Mouse (Mus musculus) embryonic fibroblast, embryonic 13.5 days (primary cell): ENCODE results near the gene Dmrt1. TPM values are rescaled to one million over a fixed set of nuclear protein-coding genes. Genes with fewer than 3 reads are reported as not detected.

Experiments used
- H3K27ac ChIP-seq: 2 replicates; pipeline ENCODE4 v1.5.1; 2012; ENCODE audit warnings: low read length, control low read depth, inconsistent platforms; ENCODE audit not compliant: insufficient read depth
- H3K4me1 ChIP-seq: 2 replicates; pipeline ENCODE4 v1.6.1; 2011; ENCODE audit warnings: low read length; ENCODE audit not compliant: control insufficient read depth, insufficient read depth
- H3K4me3 ChIP-seq: 2 replicates; pipeline ENCODE4 v1.5.1; 2011; ENCODE audit warnings: mild to moderate bottlenecking, control low read depth, low read length; ENCODE audit not compliant: insufficient read depth
- CTCF ChIP-seq: IDR thresholded peaks from 2 replicates; pipeline ENCODE4 v1.5.1; 2011; ENCODE audit warnings: mild to moderate bottlenecking, control low read depth, low read length, moderate library complexity, borderline replicate concordance; ENCODE audit not compliant: insufficient read depth
- POLR2A ChIP-seq: IDR thresholded peaks from 2 replicates; pipeline ENCODE4 v1.6.1; 2011; ENCODE audit warnings: low read depth, mild to moderate bottlenecking, control low read depth, low read length, moderate library complexity
- polyA plus RNA-seq: library from polyadenylated mRNA; stranded (reverse); fragments of >200 nt; gene quantifications from 2 replicates; pipeline ENCODE4 v1.2.4, GENCODE M21; 2011; ENCODE audit warnings: low read depth; ENCODE audit not compliant: missing spikeins, insufficient read length

Dmrt1 gene
- polyA plus RNA-seq, 1 experiment = not detected

DNA sequence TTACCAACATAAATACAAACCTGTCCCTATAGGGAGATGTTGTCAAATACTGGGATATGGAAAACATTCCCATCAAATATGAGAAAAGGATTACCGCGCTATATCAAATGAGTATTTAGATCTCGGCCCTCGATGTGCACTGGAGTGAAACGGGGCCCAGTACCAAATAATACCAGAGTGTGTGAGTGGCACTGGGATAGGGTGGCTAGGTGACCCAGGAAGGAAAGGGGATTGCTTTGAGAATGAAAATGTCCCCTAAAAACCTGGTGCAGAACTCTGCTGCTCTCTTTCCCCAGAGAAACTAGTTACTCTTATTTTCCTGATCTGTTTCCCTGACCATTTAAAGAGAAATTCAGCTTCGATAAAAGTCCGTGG, 102.8 kb downstream of the Dmrt1 start:
- H3K4me3 ChIP-seq = no peak overlapping the region
- H3K4me1 ChIP-seq = no peaks in the 10 kb centered on the region; the same call in 1 of the 2 replicates
- no peak for TF ChIP-seq POLR2A
- TF ChIP-seq CTCF = no peak
- no peak overlapping the region for H3K27ac ChIP-seq

DNA sequence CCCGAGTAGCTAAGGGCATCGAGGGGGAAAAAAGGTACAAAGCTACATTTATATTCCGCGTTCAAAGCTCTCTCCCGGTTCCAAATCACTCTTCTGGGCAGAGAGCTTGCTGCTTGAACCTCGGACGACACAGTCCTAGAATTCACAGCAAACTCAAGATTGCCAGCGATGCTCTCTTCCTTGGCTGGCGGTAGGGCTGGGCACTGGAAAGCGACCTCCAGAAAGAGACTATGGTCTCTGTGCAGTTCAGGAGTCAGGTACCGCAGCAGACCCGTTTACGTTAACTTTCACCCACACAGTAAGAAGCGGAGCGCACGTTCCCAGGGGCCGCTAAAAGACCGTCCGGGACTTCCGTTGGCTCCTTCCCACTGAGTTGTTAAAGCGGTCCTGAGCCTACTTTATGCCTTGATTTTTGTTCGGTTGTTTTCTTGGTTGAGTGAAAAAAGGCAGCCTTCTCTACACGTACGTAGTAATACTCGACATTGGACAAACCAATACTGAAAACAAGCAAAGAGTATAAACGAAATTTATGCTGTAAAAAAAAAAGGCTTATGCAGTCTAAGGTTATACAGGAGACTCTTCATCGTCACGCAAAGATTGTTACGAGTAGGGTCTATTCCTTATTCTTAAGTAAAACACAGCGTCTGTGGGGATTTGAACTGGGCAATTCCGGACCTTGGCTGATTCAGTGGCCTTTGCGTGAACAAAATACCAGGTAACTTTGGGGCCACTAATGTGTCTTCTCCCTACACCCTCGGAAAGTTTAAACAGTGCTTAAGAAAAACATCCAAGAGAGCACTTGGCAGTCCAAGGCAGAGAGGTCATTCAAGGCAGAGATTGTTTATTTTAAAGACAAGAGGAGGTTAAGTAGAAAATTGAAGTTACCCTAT, 103.8 kb downstream of the Dmrt1 start:
- H3K4me3 ChIP-seq = no peak overlapping the region
- H3K4me1 ChIP-seq = no peaks in the 10 kb centered on the region; the same call in 1 of the 2 replicates
- TF ChIP-seq POLR2A (no peak), CTCF (no peak)
- H3K27ac ChIP-seq = no peak overlapping the region

- TF ChIP-seq POLR2A (no peak), CTCF (no peak)
- Histone ChIP-seq H3K4me1 (no peaks in the 10 kb centered on the region; the same call in 1 of the 2 replicates), H3K4me3 (no peak within 1 kb of the TSS), H3K27ac (no peak within 1 kb of the TSS)
These were observed 104.6 kb downstream of the Dmrt1 start, which contains the start of gene Dmrt3 for GRCm38 (mm10) chr19:25610015-25610410. Gene Dmrt3, plus strand, starts transcription at chr19:25610301.

DNA sequence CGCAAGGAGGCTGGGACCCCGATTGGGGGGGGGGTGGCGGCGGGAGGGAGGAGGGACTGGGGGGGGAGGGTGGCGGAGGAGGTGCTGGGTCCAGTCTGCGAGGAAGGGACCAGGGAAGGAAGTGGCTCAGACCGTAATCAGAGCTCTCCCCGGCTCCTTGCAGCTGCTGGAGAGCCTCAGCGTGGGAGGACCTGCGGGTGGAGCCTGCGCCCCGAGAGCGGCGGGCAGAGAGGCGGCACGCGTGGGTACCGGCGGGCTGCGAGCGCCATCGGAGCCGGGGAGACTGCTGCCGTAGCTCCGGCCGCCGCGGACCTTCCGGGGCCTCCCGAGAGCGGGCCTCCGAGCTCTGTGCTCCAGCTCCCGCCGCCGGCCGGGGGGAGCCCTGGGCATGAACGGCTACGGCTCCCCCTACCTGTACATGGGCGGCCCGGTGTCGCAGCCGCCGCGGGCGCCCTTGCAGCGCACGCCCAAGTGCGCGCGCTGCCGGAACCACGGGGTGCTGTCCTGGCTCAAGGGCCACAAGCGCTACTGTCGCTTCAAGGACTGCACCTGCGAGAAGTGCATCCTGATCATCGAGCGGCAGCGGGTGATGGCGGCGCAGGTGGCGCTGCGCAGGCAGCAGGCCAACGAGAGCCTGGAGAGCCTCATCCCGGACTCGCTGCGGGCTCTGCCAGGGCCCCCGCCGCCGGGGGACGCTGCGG, 105.1 kb downstream of the Dmrt1 start:
- Histone ChIP-seq H3K4me3 (no peak overlapping the region), H3K27ac (no peak overlapping the region), H3K4me1 (no peaks in the 10 kb centered on the region; the same call in 1 of the 2 replicates)
- TF ChIP-seq POLR2A (no peak), CTCF (no peak)

- no peak overlapping the region for H3K4me3 ChIP-seq
- TF ChIP-seq CTCF (no peak), POLR2A (no peak)
- H3K27ac ChIP-seq = no peak overlapping the region
- H3K4me1 ChIP-seq = no peaks in the 10 kb centered on the region; the same call in 1 of the 2 replicates
These were observed 105.7 kb downstream of the Dmrt1 start for GRCm38 (mm10) chr19:25611116-25611515.

DNA sequence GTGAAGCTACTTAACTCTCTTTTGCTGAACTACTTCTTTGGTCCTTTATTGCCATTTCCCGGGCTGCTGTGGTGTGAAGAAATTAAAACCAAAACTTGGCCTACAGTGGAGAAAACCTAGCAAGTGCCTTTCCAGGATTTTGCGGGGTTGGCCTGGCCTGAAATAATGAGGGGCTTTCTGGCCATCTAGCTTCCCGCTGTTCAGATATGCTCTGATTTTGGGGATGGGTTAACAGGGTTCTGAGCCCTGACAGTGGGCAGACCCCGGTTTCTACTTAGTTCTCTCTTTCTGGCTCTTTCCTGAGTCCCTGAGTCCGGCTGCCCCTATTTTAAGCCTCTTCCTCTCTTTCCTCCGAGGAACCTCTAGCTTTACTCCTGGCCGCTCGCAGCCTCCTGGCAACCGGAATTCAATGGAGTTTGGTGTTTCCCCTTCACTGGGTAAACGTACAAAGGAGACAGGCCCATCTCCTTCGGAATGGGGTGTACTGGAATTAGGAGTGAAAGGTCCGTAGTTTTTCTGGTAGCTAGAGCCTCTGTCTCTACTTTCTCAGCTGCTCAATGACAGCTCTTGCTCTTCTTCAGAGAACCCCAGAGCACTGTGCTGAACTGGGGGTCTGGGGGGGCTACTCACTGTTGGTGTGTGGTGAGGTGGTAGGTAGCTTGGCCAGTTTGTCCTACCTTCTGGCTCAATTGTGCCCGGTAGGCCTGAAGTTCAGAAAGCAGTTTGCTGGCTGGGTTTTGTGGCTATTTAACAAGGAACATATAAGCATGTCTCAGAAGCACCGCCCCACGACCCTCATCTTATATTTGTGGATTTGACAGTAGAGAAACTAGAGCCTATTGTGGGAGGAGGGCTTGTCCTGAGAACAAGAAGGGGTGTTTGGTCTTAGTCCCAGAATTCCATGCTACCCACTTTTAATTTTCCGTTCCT, 106.7 kb downstream of the Dmrt1 start:
- TF ChIP-seq CTCF (no peak), POLR2A (no peak)
- no peak overlapping the region for H3K4me3 ChIP-seq
- no peak overlapping the region for H3K27ac ChIP-seq
- H3K4me1 ChIP-seq = no peaks in the 10 kb centered on the region; the same call in 1 of the 2 replicates

- Histone ChIP-seq H3K4me1 (no peaks in the 10 kb centered on the region; the same call in 1 of the 2 replicates), H3K4me3 (no peak overlapping the region), H3K27ac (no peak overlapping the region)
- TF ChIP-seq POLR2A (no peak), CTCF (no peak)
These were observed 107.4 kb downstream of the Dmrt1 start for GRCm38 (mm10) chr19:25612806-25613295.

DNA sequence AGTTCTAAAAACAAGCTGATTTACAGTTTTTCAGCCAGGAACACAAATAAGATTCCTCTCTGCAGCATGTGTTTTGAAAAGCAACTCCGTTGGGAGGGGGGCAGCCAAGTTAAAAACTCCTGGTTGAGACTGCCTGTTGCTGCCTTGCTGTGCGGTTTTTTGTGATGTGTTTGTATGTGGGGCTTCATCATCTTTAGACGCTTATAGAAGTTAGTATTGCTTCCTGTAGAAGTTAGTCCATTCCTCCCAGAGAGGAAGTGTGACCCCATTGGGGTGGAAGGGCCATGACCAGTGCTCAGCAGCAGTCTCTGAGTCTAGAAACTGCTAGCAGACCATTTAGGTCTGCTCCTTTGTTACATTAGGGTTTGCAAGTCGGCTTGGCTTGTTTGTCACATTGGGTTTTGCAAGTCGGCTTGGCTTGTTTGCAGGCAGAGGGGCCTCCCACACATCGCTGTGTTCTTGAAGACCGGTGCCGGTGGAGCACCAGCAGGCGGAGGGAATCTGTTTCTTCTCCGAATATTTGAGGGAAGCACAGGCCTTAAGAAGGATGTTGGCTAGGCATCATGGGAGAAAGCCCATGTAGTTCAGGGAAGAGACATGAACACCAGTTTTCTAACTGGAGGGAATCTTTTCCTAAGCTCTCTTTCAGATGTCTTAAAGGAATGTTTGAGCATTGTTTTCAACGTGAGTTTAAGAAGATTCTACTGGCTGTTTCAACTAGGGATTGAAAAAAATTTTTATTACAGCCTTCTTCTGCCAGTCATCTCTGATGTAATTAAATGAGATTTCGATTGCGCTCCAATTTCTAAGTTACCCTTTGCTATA, 108.3 kb downstream of the Dmrt1 start:
- Histone ChIP-seq H3K4me3 (no peak overlapping the region), H3K4me1 (no peaks in the 10 kb centered on the region; the same call in 1 of the 2 replicates), H3K27ac (no peak overlapping the region)
- TF ChIP-seq POLR2A (no peak), CTCF (no peak)
